Mouse (Mus musculus) limb, embryonic 14.5 days (tissue): Measurements from ENCODE around the gene Pip4k2a. TPM values are rescaled to one million over a fixed set of nuclear protein-coding genes. Genes with fewer than 3 reads are reported as not detected.

Source experiments
- ATAC-seq: fragments of 200-750 bp; cut with Nextera tagmentation; 2 replicates; pipeline ENCODE4 v1.8.0; 2017; ENCODE audit warnings: low read depth, moderate number of reproducible peaks, moderate TSS enrichment; ENCODE audit not compliant: low FRiP score
- DNase-seq: peaks from one replicate; pipeline ENCODE4 v3.0.0-alpha.2; 2015; ENCODE audit warnings: low spot score
- H3K27ac ChIP-seq: fragments of 300-500 bp; sonication (generic); replicated peaks from 2 replicates; pipeline ENCODE4 v1.5.1; 2014; ENCODE audit warnings: low read depth, mild to moderate bottlenecking, low read length, moderate library complexity, mixed read lengths
- H3K27me3 ChIP-seq: fragments of 300-500 bp; sonication (generic); 2 replicates; pipeline ENCODE4 v1.6.1; 2014; ENCODE audit warnings: low read length, mixed read lengths; ENCODE audit not compliant: control insufficient read depth, insufficient read depth
- H3K36me3 ChIP-seq: fragments of 300-500 bp; sonication (generic); 2 replicates; pipeline ENCODE4 v1.6.1; 2014; ENCODE audit warnings: mild to moderate bottlenecking, low read length, moderate library complexity, mixed read lengths; ENCODE audit not compliant: control insufficient read depth, insufficient read depth
- H3K4me1 ChIP-seq: fragments of 300-500 bp; sonication (generic); 2 replicates; pipeline ENCODE4 v1.6.1; 2014; ENCODE audit warnings: antibody characterized with exemption, low read length, mixed read lengths; ENCODE audit not compliant: control insufficient read depth, insufficient read depth
- H3K4me2 ChIP-seq: fragments of 300-500 bp; sonication (generic); replicated peaks from 2 replicates; pipeline ENCODE4 v1.6.1; 2014; ENCODE audit warnings: low read depth, mild to moderate bottlenecking, low read length, moderate library complexity; ENCODE audit not compliant: severe bottlenecking
- H3K4me3 ChIP-seq: fragments of 300-500 bp; sonication (generic); replicated peaks from 2 replicates; pipeline ENCODE4 v1.5.1; 2014; ENCODE audit warnings: low read length
- H3K9ac ChIP-seq: fragments of 300-500 bp; sonication (generic); 2 replicates; pipeline ENCODE4 v1.6.1; 2014; ENCODE audit warnings: mild to moderate bottlenecking, low read depth, low read length, moderate library complexity; ENCODE audit not compliant: severe bottlenecking
- H3K9me3 ChIP-seq: fragments of 300-500 bp; sonication (generic); 2 replicates; pipeline ENCODE4 v1.6.1; 2016; ENCODE audit warnings: low read length; ENCODE audit not compliant: control insufficient read depth
- POLR2A ChIP-seq: fragments of 200-500 bp; IDR thresholded peaks from 2 replicates; pipeline ENCODE4 v1.8.0; 2012; ENCODE audit warnings: inconsistent platforms, mild to moderate bottlenecking, moderate library complexity, borderline replicate concordance; ENCODE audit not compliant: insufficient read depth, insufficient read length; ENCODE audit errors: extremely low read depth
- WGBS: fragments of 180-500 bp; shearing (Covaris S2); extraction: QIAGEN DNeasy Blood & Tissue Kit; methylation state at CpG from one replicate; pipeline ENCODE4 v1.1.7; 2014; 5-methylcytosine and 5-hydroxymethylcytosine counted together
- polyA plus RNA-seq, 2 experiments: library from polyadenylated mRNA; depleted of rRNA in 1 of 2; stranded (reverse) in 1 of 2; unstranded in 1 of 2; fragments of >200 nt; fragmentation: Nextera tagmentation in 1 of 2; extraction: Ambion mirVana in 1 of 2; gene quantifications; 2 replicates each; pipeline versions ENCODE4 v1.2.1 to v1.2.3; 2012 to 2014

The Pip4k2a gene
- polyA plus RNA-seq, 2 experiments = 12.1 to 13.2 TPM

GRCm38 (mm10) chr2:18963286-18964040, 34.5 kb downstream of the Pip4k2a start:
- TF ChIP-seq POLR2A = no peak
- peaks cover 13% of the 10 kb centered on the region; the same call in 1 of the 2 replicates for H3K4me1 ChIP-seq
- H3K9me3 ChIP-seq = no peaks in the 10 kb centered on the region
- WGBS = 70% methylated on average over 13 of the region's 13 CpGs
- H3K27me3 ChIP-seq = no peaks in the 10 kb centered on the region
- no peak overlapping the region for H3K9ac ChIP-seq
- no peak overlapping the region for H3K4me3 ChIP-seq
- no peak for DNase-seq
- no peaks in the 10 kb centered on the region for H3K36me3 ChIP-seq
- ATAC-seq = no peak
- H3K4me2 ChIP-seq = no peak overlapping the region
- no peak overlapping the region for H3K27ac ChIP-seq

- DNase-seq (no peak), ATAC-seq (no peak)
- H3K4me3 ChIP-seq = no peak overlapping the region
- no peak overlapping the region for H3K4me2 ChIP-seq
- H3K4me1 ChIP-seq = peaks cover 13% of the 10 kb centered on the region; the same call in 1 of the 2 replicates
- no peaks in the 10 kb centered on the region for H3K9me3 ChIP-seq
- H3K9ac ChIP-seq = no peak overlapping the region
- H3K27ac ChIP-seq = no peak overlapping the region
- 70% methylated on average over 3 of the region's 3 CpGs for WGBS
- no peaks in the 10 kb centered on the region for H3K36me3 ChIP-seq
- TF ChIP-seq POLR2A = no peak
- H3K27me3 ChIP-seq = no peaks in the 10 kb centered on the region
Measured at GRCm38 (mm10) chr2:18962502-18962901, 35.4 kb downstream of the Pip4k2a start.

- Histone ChIP-seq H3K4me1 (peaks cover 16% of the 10 kb centered on the region), H3K9me3 (no peaks in the 10 kb centered on the region), H3K4me2 (0 out of 2 replicates have a peak overlapping the region, but pooled peaks have one; percentile 15), H3K4me3 (no peak overlapping the region), H3K27ac (no peak overlapping the region), H3K9ac (0 out of 2 replicates have a peak overlapping the region, but pooled peaks have one; percentile 12), H3K36me3 (no peaks in the 10 kb centered on the region), H3K27me3 (no peaks in the 10 kb centered on the region)
- ATAC-seq (peak; percentile 73), DNase-seq (peak; percentile 54)
- no peak for TF ChIP-seq POLR2A
- WGBS = 22% methylated on average over 7 of the region's 7 CpGs
Measured at GRCm38 (mm10) chr2:18960376-18960973, 37.5 kb downstream of the Pip4k2a start.

- no peak overlapping the region for H3K4me3 ChIP-seq
- H3K27ac ChIP-seq = no peak overlapping the region
- WGBS = 87% methylated on average over 5 of the region's 5 CpGs
- H3K9ac ChIP-seq = no peak overlapping the region
- no peaks in the 10 kb centered on the region for H3K9me3 ChIP-seq
- TF ChIP-seq POLR2A = no peak
- peaks cover 16% of the 10 kb centered on the region for H3K4me1 ChIP-seq
- no peak for DNase-seq
- H3K36me3 ChIP-seq = no peaks in the 10 kb centered on the region
- ATAC-seq = no peak
- H3K27me3 ChIP-seq = no peaks in the 10 kb centered on the region
- H3K4me2 ChIP-seq = no peak overlapping the region
Measured at GRCm38 (mm10) chr2:18959558-18959957, 38.4 kb downstream of the Pip4k2a start.

GRCm38 (mm10) chr2:18959008-18959407, 38.9 kb downstream of the Pip4k2a start:
- 90% methylated on average over 6 of the region's 6 CpGs for WGBS
- no peak for TF ChIP-seq POLR2A
- DNase-seq = no peak
- no peak overlapping the region for H3K9ac ChIP-seq
- H3K27me3 ChIP-seq = no peaks in the 10 kb centered on the region
- no peaks in the 10 kb centered on the region for H3K9me3 ChIP-seq
- H3K4me3 ChIP-seq = no peak overlapping the region
- no peak overlapping the region for H3K4me2 ChIP-seq
- peaks cover 16% of the 10 kb centered on the region for H3K4me1 ChIP-seq
- ATAC-seq = no peak
- H3K27ac ChIP-seq = no peak overlapping the region
- no peaks in the 10 kb centered on the region for H3K36me3 ChIP-seq
